Mouse (Mus musculus) forebrain, embryonic 11.5 days (tissue): Measurements from ENCODE around the gene Tmem87b. TPM values are rescaled to one million over a fixed set of nuclear protein-coding genes. Genes with fewer than 3 reads are reported as not detected.

ENCODE experiments used
- ATAC-seq: fragments of 200-750 bp; cut with Nextera tagmentation; replicated peaks from 2 replicates; pipeline ENCODE4 v1.8.0; 2017; ENCODE audit warnings: moderate TSS enrichment; ENCODE audit not compliant: low FRiP score
- DNase-seq: peaks from one replicate; pipeline ENCODE4 v3.0.0-alpha.2; 2017; ENCODE audit warnings: low spot score
- H3K27ac ChIP-seq: fragments of 300-500 bp; sonication (generic); 2 replicates; pipeline ENCODE4 v1.5.1; 2014; ENCODE audit warnings: low read depth, low read length
- H3K27me3 ChIP-seq: fragments of 300-500 bp; sonication (generic); 2 replicates; pipeline ENCODE4 v1.6.1; 2014; ENCODE audit warnings: mild to moderate bottlenecking, low read length, mixed read lengths; ENCODE audit not compliant: control insufficient read depth, insufficient read depth
- H3K36me3 ChIP-seq: fragments of 300-500 bp; sonication (generic); 2 replicates; pipeline ENCODE4 v1.6.1; 2014; ENCODE audit warnings: mild to moderate bottlenecking, low read length, moderate library complexity, mixed read lengths; ENCODE audit not compliant: control insufficient read depth, insufficient read depth
- H3K4me1 ChIP-seq: fragments of 300-500 bp; sonication (generic); replicated peaks from 2 replicates; pipeline ENCODE4 v1.6.1; 2014; ENCODE audit warnings: low read length, mixed read lengths; ENCODE audit not compliant: control insufficient read depth, insufficient read depth
- H3K4me2 ChIP-seq: fragments of 300-500 bp; sonication (generic); 2 replicates; pipeline ENCODE4 v1.6.1; 2014; ENCODE audit warnings: low read depth, mild to moderate bottlenecking, low read length, moderate library complexity, mixed read lengths; ENCODE audit not compliant: severe bottlenecking
- H3K4me3 ChIP-seq: fragments of 300-500 bp; sonication (generic); 2 replicates; pipeline ENCODE4 v1.5.1; 2014; ENCODE audit warnings: low read depth, low read length
- H3K9ac ChIP-seq: fragments of 300-500 bp; sonication (generic); 2 replicates; pipeline ENCODE4 v1.6.1; 2014; ENCODE audit warnings: low read length
- H3K9me3 ChIP-seq: fragments of 300-500 bp; sonication (generic); 2 replicates; pipeline ENCODE4 v1.6.1; 2016; ENCODE audit warnings: low read length, mixed read lengths; ENCODE audit not compliant: control insufficient read depth
- WGBS: fragments of 180-500 bp; shearing (Covaris S2); extraction: QIAGEN DNeasy Blood & Tissue Kit; methylation state at CpG from one replicate; pipeline ENCODE4 v1.1.7; 2014; 5-methylcytosine and 5-hydroxymethylcytosine counted together
- polyA plus RNA-seq: library from polyadenylated mRNA; unstranded; fragments of >200 nt; fragmentation: Nextera tagmentation; extraction: Ambion mirVana; gene quantifications from 2 replicates; pipeline ENCODE4 v1.2.1, GENCODE M21; 2014

Gene Tmem87b
- polyA plus RNA-seq, 1 experiment from 2014 or later: 24.2 TPM

DNA sequence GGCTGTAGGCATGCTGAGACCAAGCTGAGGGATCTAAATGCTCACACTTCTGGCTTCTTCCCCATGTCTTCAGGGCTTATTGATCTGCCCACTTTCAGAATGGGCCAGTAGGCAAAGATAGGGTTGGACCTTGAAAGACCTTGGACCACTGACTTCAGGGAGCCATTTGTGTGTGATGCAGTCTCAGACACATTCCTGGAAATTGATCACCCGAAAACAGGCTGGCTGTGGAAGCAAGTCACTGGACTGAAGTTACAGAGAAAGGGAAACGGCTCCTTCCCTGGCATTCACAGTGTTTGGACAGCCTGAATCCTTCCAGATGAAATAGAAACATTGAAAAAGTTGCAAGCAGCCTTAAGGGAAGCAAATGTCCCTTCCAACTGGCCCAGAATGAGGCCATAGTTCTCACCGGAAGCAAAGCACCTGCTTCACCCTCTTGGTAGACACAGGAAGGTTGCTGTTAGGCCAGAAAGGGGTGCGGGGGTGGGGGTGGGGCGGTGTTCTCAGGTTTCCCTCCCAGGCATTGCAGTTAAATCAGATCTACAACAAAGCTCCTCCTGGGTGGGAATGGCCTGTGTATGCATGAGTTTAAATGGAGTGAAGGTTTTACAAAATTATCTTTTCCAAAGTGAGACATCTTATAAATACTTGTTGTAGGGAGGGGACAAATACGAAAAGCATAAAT lies 70.1 kb downstream of the Tmem87b start:
- DNase-seq: no peak
- WGBS: 63% methylated on average over 6 of the region's 6 CpGs
- 0 out of 2 replicates have a peak, but pooled peaks cover 2% of the 10 kb centered on the region for H3K4me1 ChIP-seq
- no peak overlapping the region for H3K9ac ChIP-seq
- H3K4me3 ChIP-seq: no peak overlapping the region
- no peak for ATAC-seq
- H3K27me3 ChIP-seq: no peaks in the 10 kb centered on the region
- no peaks in the 10 kb centered on the region for H3K36me3 ChIP-seq
- peaks cover 4% of the 10 kb centered on the region; the same call in 1 of the 2 replicates for H3K9me3 ChIP-seq
- no peak overlapping the region for H3K4me2 ChIP-seq
- no peak overlapping the region for H3K27ac ChIP-seq

DNA sequence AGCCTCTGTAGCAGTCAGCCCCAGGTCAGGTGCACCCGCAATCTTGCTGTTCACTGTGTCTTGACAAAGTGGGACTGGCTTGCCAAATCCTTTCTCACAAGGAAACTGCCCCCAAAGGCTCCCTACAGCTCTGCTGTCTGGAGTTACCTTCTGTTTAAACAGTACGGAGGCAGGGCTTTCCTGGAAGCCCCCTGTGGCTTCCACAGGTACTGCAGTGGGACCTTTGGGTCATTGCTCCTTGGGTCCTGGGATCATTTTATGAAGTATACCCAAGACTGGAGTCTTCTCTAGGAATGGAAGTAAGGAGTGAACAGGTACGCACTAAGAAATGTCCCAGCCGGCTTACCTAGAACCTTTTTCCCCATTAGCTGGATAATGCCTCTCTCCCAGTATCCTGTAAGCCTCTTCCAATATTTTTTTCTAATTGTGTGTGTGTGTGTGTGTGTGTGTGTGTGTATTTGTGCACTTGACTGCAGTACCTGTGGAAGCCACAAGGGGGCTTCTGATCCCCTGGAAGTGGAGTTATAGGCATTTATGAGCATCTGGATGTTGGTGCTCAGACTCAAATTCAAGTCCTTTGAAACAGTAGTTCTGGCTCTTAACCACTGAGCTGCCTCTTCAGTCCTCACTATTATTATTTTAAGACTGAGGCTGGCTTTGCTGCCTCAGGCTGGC lies 72.9 kb downstream of the Tmem87b start:
- ATAC-seq (no peak), DNase-seq (no peak)
- no peak overlapping the region for H3K9ac ChIP-seq
- H3K4me3 ChIP-seq: no peak overlapping the region
- no peaks in the 10 kb centered on the region for H3K27me3 ChIP-seq
- H3K36me3 ChIP-seq: no peaks in the 10 kb centered on the region
- no peak overlapping the region for H3K4me2 ChIP-seq
- H3K4me1 ChIP-seq: 0 out of 2 replicates have a peak, but pooled peaks cover 2% of the 10 kb centered on the region
- no peak overlapping the region for H3K27ac ChIP-seq
- H3K9me3 ChIP-seq: peaks cover 4% of the 10 kb centered on the region; the same call in 1 of the 2 replicates
- WGBS: 93% methylated on average over 4 of the region's 4 CpGs

DNA sequence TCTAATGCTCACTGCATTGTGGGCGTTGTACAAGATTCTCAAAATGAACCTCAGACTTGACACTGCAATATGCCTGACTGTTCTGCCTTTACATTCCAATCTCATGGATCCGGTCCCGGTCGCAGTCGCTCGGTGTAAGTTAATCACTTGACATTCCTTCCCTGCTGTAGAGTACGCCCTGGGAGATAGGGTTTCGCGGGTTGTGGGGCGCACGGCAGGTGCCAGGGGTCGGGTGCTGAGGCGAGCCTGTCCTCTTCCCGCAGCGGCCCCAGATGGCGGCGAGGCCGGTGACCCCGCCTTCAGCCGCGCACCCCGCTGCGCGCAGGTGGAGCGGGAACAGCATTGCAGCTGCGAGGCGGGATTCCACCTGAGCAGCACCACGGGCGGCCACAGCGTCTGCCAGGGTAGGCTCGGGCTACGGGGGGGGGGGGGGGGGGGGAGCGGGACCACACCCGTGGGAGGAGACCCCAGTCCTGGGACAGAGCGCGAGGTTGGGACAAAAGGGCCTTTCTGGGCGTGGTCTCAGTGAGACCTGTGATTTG lies 74.3 kb downstream of the Tmem87b start:
- H3K4me3 ChIP-seq: peak overlapping the region; percentile 28
- H3K4me1 ChIP-seq: 0 out of 2 replicates have a peak, but pooled peaks cover 2% of the 10 kb centered on the region
- H3K4me2 ChIP-seq: peak overlapping the region; percentile 71
- peaks cover 4% of the 10 kb centered on the region; the same call in 1 of the 2 replicates for H3K9me3 ChIP-seq
- H3K9ac ChIP-seq: peak overlapping the region; percentile 51
- H3K27me3 ChIP-seq: no peaks in the 10 kb centered on the region
- DNase-seq (peak; percentile 64), ATAC-seq (peak; percentile 42; the same call in 1 of the 2 replicates)
- no peak overlapping the region for H3K27ac ChIP-seq
- H3K36me3 ChIP-seq: no peaks in the 10 kb centered on the region
- 5% methylated on average over 35 of the region's 37 CpGs for WGBS

DNA sequence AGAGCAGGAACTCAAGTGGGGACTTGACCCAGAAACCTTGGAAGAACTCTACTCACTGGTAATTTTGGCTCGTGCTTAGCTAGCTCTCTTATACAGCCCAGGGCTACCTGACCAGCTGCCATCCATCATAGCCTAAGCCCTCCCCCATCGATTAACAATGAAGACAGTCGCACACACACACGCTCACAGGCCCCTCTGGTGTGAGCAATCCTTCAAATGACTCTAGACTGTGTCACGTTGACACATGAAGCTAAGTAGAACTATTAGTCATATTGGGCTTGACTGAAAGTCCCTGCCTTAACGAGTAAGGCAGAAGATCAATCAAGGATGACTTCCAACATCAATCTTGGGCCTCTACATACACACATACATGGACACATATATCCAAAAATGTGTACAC lies 84.9 kb downstream of the Tmem87b start:
- Histone ChIP-seq H3K36me3 (no peaks in the 10 kb centered on the region), H3K4me1 (no peaks in the 10 kb centered on the region), H3K27ac (no peak overlapping the region), H3K4me2 (no peak overlapping the region), H3K9me3 (no peaks in the 10 kb centered on the region), H3K4me3 (no peak overlapping the region), H3K27me3 (no peaks in the 10 kb centered on the region), H3K9ac (no peak overlapping the region)
- ATAC-seq (no peak), DNase-seq (no peak)
- 88% methylated on average over 6 of the region's 6 CpGs for WGBS

DNA sequence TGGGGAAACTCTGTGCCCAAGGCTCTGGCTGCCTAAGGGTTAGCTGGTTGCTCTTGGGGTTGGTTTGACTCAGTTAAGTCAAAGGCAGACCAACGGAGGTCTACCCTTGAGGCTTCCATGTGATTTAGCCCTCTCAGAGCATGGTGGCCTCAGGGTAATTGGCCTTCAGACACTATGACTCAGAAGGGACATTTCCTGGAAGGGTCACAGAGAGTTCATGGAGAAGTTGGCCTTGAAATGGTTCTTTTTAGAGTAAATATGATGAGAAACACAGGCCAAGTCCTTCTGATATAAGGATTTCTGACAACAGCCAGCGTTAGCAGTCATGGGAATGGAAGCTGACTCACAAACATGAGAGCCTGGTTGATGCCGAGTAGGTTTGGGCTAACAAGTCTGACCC lies 85.7 kb downstream of the Tmem87b start:
- DNase-seq (no peak), ATAC-seq (no peak)
- Histone ChIP-seq H3K4me2 (no peak overlapping the region), H3K36me3 (no peaks in the 10 kb centered on the region), H3K4me3 (no peak overlapping the region), H3K27ac (no peak overlapping the region), H3K9me3 (no peaks in the 10 kb centered on the region), H3K9ac (no peak overlapping the region), H3K4me1 (no peaks in the 10 kb centered on the region), H3K27me3 (no peaks in the 10 kb centered on the region)
- WGBS: 85% methylated on average over 3 of the region's 3 CpGs

Other genes with a start within 250 kb of the Tmem87b start
- not detected in 2 replicates for gene Spdye4c, start 226.9 kb upstream of the Tmem87b start, polyA plus RNA-seq
- 104 and 120 TPM in 2 replicates for gene Anapc1, start 130.7 kb upstream of the Tmem87b start, polyA plus RNA-seq
- gene Mertk, start 119.2 kb upstream of the Tmem87b start, polyA plus RNA-seq: 4.4 and 4.5 TPM in 2 replicates
- 2.2 and 2.9 TPM in 2 replicates for gene Fbln7, start 44.9 kb downstream of the Tmem87b start, polyA plus RNA-seq
- gene Zc3h8, start 126.0 kb downstream of the Tmem87b start, polyA plus RNA-seq: 10.4 and 10.8 TPM in 2 replicates
- 2.8 and 2.9 TPM in 2 replicates for gene Zc3h6, start 149.3 kb downstream of the Tmem87b start, polyA plus RNA-seq
- gene Gm10762, start 149.6 kb downstream of the Tmem87b start, polyA plus RNA-seq: 22.8 and 25.3 TPM in 2 replicates
- 0.05 and 0.08 TPM in 2 replicates for gene Vinac1, start 230.1 kb downstream of the Tmem87b start, polyA plus RNA-seq
- gene Ttl, start 247.8 kb downstream of the Tmem87b start, polyA plus RNA-seq: 16.7 and 16.8 TPM in 2 replicates